Mouse (Mus musculus) T-cell, adult 2 months (primary cell): Measurements from ENCODE around the gene Cmtm5.

Experiments used
- DNase-seq: peaks from one replicate; pipeline ENCODE4 v3.0.0; 2022; ENCODE audit warnings: low spot score

Gene Cmtm5

GRCm38 (mm10) chr14:54935904-54936830, at the start of gene Cmtm5:
Cmtm5 (plus strand) TSS chr14:54936261.
- DNase-seq = no peak

- no peak for DNase-seq
These were observed 43.9 kb upstream of the Cmtm5 start, which contains the start of gene Pabpn1 for GRCm38 (mm10) chr14:54892200-54892599. Pabpn1 (plus strand) TSS chr14:54892500.

GRCm38 (mm10) chr14:54893651-54894181, 42.3 kb upstream of the Cmtm5 start:
- peak; percentile 99 for DNase-seq

GRCm38 (mm10) chr14:54894296-54895151, 41.5 kb upstream of the Cmtm5 start:
- no peak for DNase-seq

- no peak for DNase-seq
These were observed 38.6 kb upstream of the Cmtm5 start for GRCm38 (mm10) chr14:54897445-54897844.

- peak; percentile 51 for DNase-seq
These were observed 35.7 kb upstream of the Cmtm5 start for GRCm38 (mm10) chr14:54900383-54900782.

GRCm38 (mm10) chr14:54903641-54904040, 32.4 kb upstream of the Cmtm5 start:
- no peak for DNase-seq

GRCm38 (mm10) chr14:54908682-54909081, 27.4 kb upstream of the Cmtm5 start:
- no peak for DNase-seq

GRCm38 (mm10) chr14:54912109-54912850, 23.8 kb upstream of the Cmtm5 start:
- no peak for DNase-seq

- DNase-seq = peak; percentile 40
These were observed 23.2 kb upstream of the Cmtm5 start, which contains the start of gene Slc22a17 for GRCm38 (mm10) chr14:54912886-54913285. Slc22a17 (minus strand) TSS chr14:54913132.

GRCm38 (mm10) chr14:54913343-54913742, 22.7 kb upstream of the Cmtm5 start:
- no peak for DNase-seq

- DNase-seq = no peak
These were observed 15.9 kb upstream of the Cmtm5 start for GRCm38 (mm10) chr14:54920076-54920685.

GRCm38 (mm10) chr14:54924641-54925348, 11.3 kb upstream of the Cmtm5 start:
- DNase-seq = no peak

- DNase-seq = no peak
These were observed 10.4 kb upstream of the Cmtm5 start, which contains the start of gene Efs for GRCm38 (mm10) chr14:54925349-54926342. Efs (minus strand) TSS chr14:54926126.

GRCm38 (mm10) chr14:54926401-54927158, 9.5 kb upstream of the Cmtm5 start:
- DNase-seq = no peak

- DNase-seq = no peak
These were observed 8.8 kb upstream of the Cmtm5 start for GRCm38 (mm10) chr14:54927296-54927695.

GRCm38 (mm10) chr14:54929801-54930200, 6.3 kb upstream of the Cmtm5 start:
- no peak for DNase-seq

- DNase-seq = no peak
These were observed 5.6 kb upstream of the Cmtm5 start for GRCm38 (mm10) chr14:54930431-54930830.
